Mouse (Mus musculus) testis, adult 2 months (tissue): ENCODE measurements around the gene Utp14a.

Experiments used
- CTCF ChIP-seq: fragments of 200-500 bp; IDR thresholded peaks from 2 replicates; pipeline ENCODE4 v1.5.1; 2012; ENCODE audit warnings: low read depth, mild to moderate bottlenecking, inconsistent platforms, low read length, moderate library complexity; ENCODE audit not compliant: control insufficient read depth, insufficient read depth, insufficient replicate concordance
- POLR2A ChIP-seq: fragments of 200-500 bp; IDR thresholded peaks from 2 replicates; pipeline ENCODE4 v1.6.1; 2012; ENCODE audit warnings: low read depth, mild to moderate bottlenecking, inconsistent platforms, low read length, moderate library complexity; ENCODE audit not compliant: control insufficient read depth

- TF ChIP-seq POLR2A (no peak), CTCF (no peak)
Observed at GRCm38 (mm10) chrX:48274634-48275033, 18.0 kb downstream of the Utp14a start.
